Mouse (Mus musculus) forebrain, embryonic 14.5 days (tissue): ENCODE measurements around the gene Wfdc8. TPM values are rescaled to one million over a fixed set of nuclear protein-coding genes. Genes with fewer than 3 reads are reported as not detected.
A peak's percentile ranks its signal among the peaks of the same experiment; 100 is the strongest.

Experiments
- ATAC-seq: fragments of 200-750 bp; cut with Nextera tagmentation; 2 replicates; pipeline ENCODE4 v1.8.0; 2017; ENCODE audit warnings: mild to moderate bottlenecking, moderate library complexity
- DNase-seq: peaks from one replicate; pipeline ENCODE4 v3.0.0-alpha.2; 2015; ENCODE audit warnings: low spot score
- H3K27ac ChIP-seq: fragments of 300-500 bp; sonication (generic); 2 replicates; pipeline ENCODE4 v1.5.1; 2014; ENCODE audit warnings: low read depth, mild to moderate bottlenecking, control low read depth, low read length, moderate library complexity
- H3K27me3 ChIP-seq: fragments of 300-500 bp; sonication (generic); replicated peaks from 2 replicates; pipeline ENCODE4 v1.6.1; 2014; ENCODE audit warnings: low read length, control low read depth, mixed read lengths; ENCODE audit not compliant: control insufficient read depth, insufficient read depth
- H3K36me3 ChIP-seq: fragments of 300-500 bp; sonication (generic); 2 replicates; pipeline ENCODE4 v1.6.1; 2014; ENCODE audit warnings: low read length, control low read depth; ENCODE audit not compliant: control insufficient read depth, insufficient read depth
- H3K4me1 ChIP-seq: fragments of 300-500 bp; sonication (generic); 2 replicates; pipeline ENCODE4 v1.6.1; 2014; ENCODE audit warnings: antibody characterized with exemption, low read length, control low read depth; ENCODE audit not compliant: control insufficient read depth, insufficient read depth
- H3K4me2 ChIP-seq: fragments of 300-500 bp; sonication (generic); 2 replicates; pipeline ENCODE4 v1.6.1; 2014; ENCODE audit warnings: mild to moderate bottlenecking, control low read depth, low read length
- H3K4me3 ChIP-seq: fragments of 300-500 bp; sonication (generic); 2 replicates; pipeline ENCODE4 v1.5.1; 2014; ENCODE audit warnings: low read depth, low read length, control low read depth
- H3K9ac ChIP-seq: fragments of 300-500 bp; sonication (generic); 2 replicates; pipeline ENCODE4 v1.6.1; 2014; ENCODE audit warnings: mild to moderate bottlenecking, low read length, control low read depth, moderate library complexity
- H3K9me3 ChIP-seq: fragments of 300-500 bp; sonication (generic); replicated peaks from 2 replicates; pipeline ENCODE4 v1.6.1; 2016; ENCODE audit warnings: low read length, control low read depth, mixed read lengths; ENCODE audit not compliant: control insufficient read depth
- WGBS: fragments of 180-500 bp; shearing (Covaris S2); extraction: QIAGEN DNeasy Blood & Tissue Kit; methylation state at CpG from one replicate; pipeline ENCODE4 v1.1.7; 2014; 5-methylcytosine and 5-hydroxymethylcytosine counted together
- polyA plus RNA-seq: library from polyadenylated mRNA; unstranded; fragments of >200 nt; fragmentation: Nextera tagmentation; extraction: Ambion mirVana; gene quantifications from 2 replicates; pipeline ENCODE4 v1.2.1, GENCODE M21; 2014

The Wfdc8 gene
- polyA plus RNA-seq, 1 experiment from 2014 or later: not detected

- no peak overlapping the region for H3K4me2 ChIP-seq
- no peaks in the 10 kb centered on the region for H3K36me3 ChIP-seq
- no peaks in the 10 kb centered on the region for H3K4me1 ChIP-seq
- H3K27ac ChIP-seq: no peak overlapping the region
- no peak overlapping the region for H3K4me3 ChIP-seq
- WGBS: 93% methylated on average over 5 of the region's 5 CpGs
- ATAC-seq (no peak), DNase-seq (no peak)
- no peaks in the 10 kb centered on the region; the same call in 1 of the 2 replicates for H3K27me3 ChIP-seq
- no peaks in the 10 kb centered on the region for H3K9me3 ChIP-seq
- no peak overlapping the region for H3K9ac ChIP-seq
These were observed 46.0 kb downstream of the Wfdc8 start for GRCm38 (mm10) chr2:164567460-164567859.

- H3K4me2 ChIP-seq: no peak overlapping the region
- H3K4me3 ChIP-seq: no peak overlapping the region
- no peak overlapping the region for H3K9ac ChIP-seq
- 84% methylated on average over 2 of the region's 2 CpGs for WGBS
- H3K36me3 ChIP-seq: no peaks in the 10 kb centered on the region
- DNase-seq: no peak
- no peaks in the 10 kb centered on the region for H3K4me1 ChIP-seq
- no peak for ATAC-seq
- H3K9me3 ChIP-seq: no peaks in the 10 kb centered on the region
- no peak overlapping the region for H3K27ac ChIP-seq
- H3K27me3 ChIP-seq: no peaks in the 10 kb centered on the region; the same call in 1 of the 2 replicates
These were observed 46.4 kb downstream of the Wfdc8 start for GRCm38 (mm10) chr2:164566997-164567396.

GRCm38 (mm10) chr2:164564346-164564745 lies 49.1 kb downstream of the Wfdc8 start:
- H3K9me3 ChIP-seq: no peaks in the 10 kb centered on the region
- no peak overlapping the region for H3K4me3 ChIP-seq
- no peaks in the 10 kb centered on the region for H3K36me3 ChIP-seq
- no peak for ATAC-seq
- no peak overlapping the region for H3K27ac ChIP-seq
- no peak overlapping the region for H3K4me2 ChIP-seq
- no peaks in the 10 kb centered on the region for H3K4me1 ChIP-seq
- 65% methylated on average over 5 of the region's 5 CpGs for WGBS
- H3K27me3 ChIP-seq: no peaks in the 10 kb centered on the region; the same call in 1 of the 2 replicates
- DNase-seq: peak; percentile 7
- H3K9ac ChIP-seq: no peak overlapping the region

DNA sequence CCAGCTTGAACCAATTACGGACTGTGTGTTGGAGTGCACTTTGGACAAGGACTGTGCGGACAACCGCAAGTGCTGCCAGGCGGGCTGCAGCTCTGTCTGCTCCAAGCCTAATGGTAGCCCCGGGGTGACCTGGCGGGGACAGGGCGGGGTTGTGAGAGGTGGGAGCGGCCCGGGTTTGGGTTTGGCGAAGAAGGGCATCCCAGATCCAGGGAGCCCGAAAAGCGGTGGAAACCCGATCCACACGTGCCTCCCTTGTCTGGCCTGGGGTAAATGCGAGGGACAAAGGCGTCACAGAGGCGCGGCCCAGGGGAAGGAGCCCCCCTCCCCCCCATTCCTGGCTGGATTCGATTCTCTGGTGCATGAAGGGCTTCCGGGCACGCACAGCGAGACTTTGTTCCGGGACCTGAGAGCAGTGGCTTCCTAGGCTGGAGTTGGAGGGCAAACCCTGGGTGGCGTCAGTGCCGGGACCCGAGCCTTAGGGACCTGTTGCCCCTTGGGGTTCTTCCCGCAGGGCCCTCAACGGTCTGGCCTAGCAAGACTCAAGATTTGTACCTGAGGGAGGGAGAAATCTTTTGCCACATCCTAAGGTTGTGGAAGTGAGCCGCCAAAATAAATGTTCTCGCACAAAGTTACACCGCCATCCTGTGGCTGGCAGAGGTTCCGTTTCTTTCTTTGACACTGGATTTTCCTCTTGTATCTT lies 49.9 kb downstream of the Wfdc8 start:
- Histone ChIP-seq H3K9me3 (no peaks in the 10 kb centered on the region), H3K27ac (no peak overlapping the region), H3K9ac (peak overlapping the region; percentile 63), H3K4me2 (peak overlapping the region; percentile 78), H3K4me1 (no peaks in the 10 kb centered on the region), H3K27me3 (peaks cover 3% of the 10 kb centered on the region; the same call in 1 of the 2 replicates), H3K4me3 (peak overlapping the region; percentile 36), H3K36me3 (no peaks in the 10 kb centered on the region)
- DNase-seq (peak; percentile 72), ATAC-seq (peak; percentile 66)
- under 1% methylated on average over 32 of the region's 32 CpGs for WGBS

DNA sequence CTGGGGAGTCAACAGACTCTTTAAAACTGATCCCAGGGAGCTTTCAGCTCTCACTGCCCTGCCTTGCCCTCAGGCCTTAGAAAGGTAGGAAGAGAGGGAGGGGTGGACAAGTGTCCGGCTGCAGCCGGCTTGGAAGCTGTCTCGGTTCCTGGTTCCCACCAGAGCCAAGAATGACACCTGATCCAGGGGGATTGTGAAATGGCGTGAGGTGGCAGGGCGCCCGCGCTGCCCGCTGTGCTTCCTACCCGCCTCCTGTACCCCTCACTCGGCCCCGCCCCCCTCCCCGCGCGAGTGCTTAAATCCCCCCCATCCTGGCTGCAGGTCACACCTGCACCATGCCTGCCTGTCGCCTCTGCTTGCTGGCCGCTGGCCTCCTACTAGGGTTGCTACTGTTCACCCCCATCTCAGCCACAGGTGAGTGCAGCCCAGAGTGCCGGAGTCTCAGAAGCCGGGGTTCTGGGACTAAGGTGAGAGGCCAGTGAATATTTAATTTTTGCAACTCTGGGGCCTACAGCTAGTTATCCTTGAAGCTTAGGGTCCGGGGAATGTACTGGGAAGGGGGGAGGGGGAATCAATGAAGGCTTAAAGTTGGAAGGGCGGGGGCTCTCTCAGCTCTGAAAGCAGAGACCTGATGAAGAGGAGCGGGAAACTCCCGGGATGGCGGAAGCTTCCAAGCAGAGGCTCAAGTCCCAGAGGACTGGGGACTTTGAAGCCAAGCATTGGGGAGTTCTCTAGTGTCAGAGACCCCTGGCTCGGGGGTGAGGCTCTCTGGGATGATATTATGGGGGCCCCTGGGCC lies 50.8 kb downstream of the Wfdc8 start, which contains the start of gene Wfdc2:
TSS of gene Wfdc2 (plus strand) at position 23 of the 798 bp plus-strand sequence.
- ATAC-seq: peak; percentile 42; the same call in 1 of the 2 replicates
- Histone ChIP-seq H3K9me3 (no peaks in the 10 kb centered on the region), H3K9ac (peak within 1 kb of the TSS; percentile 63), H3K4me2 (peak within 1 kb of the TSS; percentile 78), H3K4me1 (no peaks in the 10 kb centered on the region), H3K27me3 (peaks cover 3% of the 10 kb centered on the region; the same call in 1 of the 2 replicates), H3K4me3 (peak within 1 kb of the TSS; percentile 36), H3K36me3 (no peaks in the 10 kb centered on the region), H3K27ac (no peak within 1 kb of the TSS)
- DNase-seq: peak; percentile 10
- WGBS: 2% methylated on average over 23 of the region's 24 CpGs

GRCm38 (mm10) chr2:164560106-164560505 lies 53.3 kb downstream of the Wfdc8 start:
- H3K36me3 ChIP-seq: no peaks in the 10 kb centered on the region
- 93% methylated on average over 8 of the region's 8 CpGs for WGBS
- no peaks in the 10 kb centered on the region for H3K9me3 ChIP-seq
- no peak overlapping the region for H3K27ac ChIP-seq
- DNase-seq (no peak), ATAC-seq (no peak)
- H3K4me3 ChIP-seq: no peak overlapping the region
- H3K27me3 ChIP-seq: peaks cover 3% of the 10 kb centered on the region; the same call in 1 of the 2 replicates
- no peak overlapping the region for H3K4me2 ChIP-seq
- H3K4me1 ChIP-seq: no peaks in the 10 kb centered on the region
- no peak overlapping the region for H3K9ac ChIP-seq

GRCm38 (mm10) chr2:164558991-164559645 lies 54.3 kb downstream of the Wfdc8 start:
- H3K27me3 ChIP-seq: peaks cover 3% of the 10 kb centered on the region; the same call in 1 of the 2 replicates
- H3K9ac ChIP-seq: no peak overlapping the region
- H3K27ac ChIP-seq: no peak overlapping the region
- H3K36me3 ChIP-seq: no peaks in the 10 kb centered on the region
- WGBS: 48% methylated on average over 16 of the region's 16 CpGs
- H3K4me3 ChIP-seq: no peak overlapping the region
- H3K4me2 ChIP-seq: no peak overlapping the region
- no peak for DNase-seq
- no peaks in the 10 kb centered on the region for H3K4me1 ChIP-seq
- no peaks in the 10 kb centered on the region for H3K9me3 ChIP-seq
- ATAC-seq: no peak

- H3K4me2 ChIP-seq: no peak overlapping the region
- peaks cover 3% of the 10 kb centered on the region; the same call in 1 of the 2 replicates for H3K27me3 ChIP-seq
- ATAC-seq: no peak
- H3K9ac ChIP-seq: no peak overlapping the region
- no peaks in the 10 kb centered on the region for H3K4me1 ChIP-seq
- no peak for DNase-seq
- WGBS: 84% methylated on average over 8 of the region's 8 CpGs
- no peak overlapping the region for H3K4me3 ChIP-seq
- H3K9me3 ChIP-seq: no peaks in the 10 kb centered on the region
- H3K27ac ChIP-seq: no peak overlapping the region
- no peaks in the 10 kb centered on the region for H3K36me3 ChIP-seq
These were observed 55.0 kb downstream of the Wfdc8 start for GRCm38 (mm10) chr2:164558426-164558825.
